Mouse (Mus musculus): ENCODE data around the gene Usp43. TPM values are rescaled to one million over a fixed set of nuclear protein-coding genes. Genes with fewer than 3 reads are reported as not detected.

Usp43 gene
- polyA plus RNA-seq, 1 experiment from 2014 or later, result 0.74 TPM

DNA sequence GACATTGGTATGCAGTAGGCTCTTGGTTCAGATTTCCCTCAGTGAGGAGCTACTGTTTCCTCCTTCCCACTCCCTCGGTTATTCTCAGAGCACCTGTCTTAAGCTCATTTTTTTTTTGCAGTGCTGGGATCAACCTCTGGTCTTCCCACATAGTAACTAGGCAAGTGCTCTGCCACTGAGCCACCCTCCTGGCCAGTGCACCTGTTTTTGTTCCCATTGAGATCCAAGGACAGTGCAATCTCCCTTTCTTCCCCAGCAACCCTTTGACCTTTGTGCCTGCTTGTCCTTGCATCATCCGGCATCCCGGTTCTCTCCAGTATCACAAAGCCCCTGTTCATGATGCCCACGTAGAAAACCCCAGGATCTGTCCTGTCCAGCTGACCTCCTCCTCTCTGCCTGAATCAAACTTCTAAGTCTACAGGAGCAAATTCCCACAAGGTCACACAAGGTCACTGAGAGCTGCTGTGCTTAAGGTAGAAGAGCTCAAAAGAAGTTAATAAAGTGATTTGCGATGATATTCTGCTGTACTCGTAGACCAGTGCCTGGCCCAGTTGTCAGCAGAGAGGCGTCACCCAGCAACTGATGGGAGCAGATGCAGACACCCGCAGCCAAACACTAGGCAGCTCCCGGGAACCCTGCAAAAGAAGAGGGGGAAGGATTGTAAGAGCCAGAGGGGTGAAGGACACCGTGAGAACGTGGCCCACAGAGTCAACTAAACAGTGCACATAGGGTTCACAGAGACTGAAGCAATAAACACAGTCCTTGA lies 114.9 kb downstream of the Usp43 start:
- H3K27me3 ChIP-seq (ENCODE audit: control insufficient read depth, insufficient read depth, low read length), result no peaks in the 10 kb centered on the region
- no peak overlapping the region for H3K4me3 ChIP-seq (ENCODE audit: low read depth, low read length)
- H3K4me2 ChIP-seq (ENCODE audit: low read depth), result no peak overlapping the region
- H3K4me1 ChIP-seq (ENCODE audit: control insufficient read depth, insufficient read depth, low read length), result no peaks in the 10 kb centered on the region
- H3K9me3 ChIP-seq (ENCODE audit: control insufficient read depth, low read length), result no peaks in the 10 kb centered on the region
- ATAC-seq (ENCODE audit: insufficient read depth, low FRiP score, low TSS enrichment) (no peak), DNase-seq (ENCODE audit: low spot score) (no peak)
- no peak overlapping the region for H3K27ac ChIP-seq (ENCODE audit: low read depth, low read length)
- WGBS, result 84% methylated on average over 11 of the region's 11 CpGs
- H3K9ac ChIP-seq (ENCODE audit: low read length), result no peak overlapping the region
- no peaks in the 10 kb centered on the region for H3K36me3 ChIP-seq (ENCODE audit: control insufficient read depth, insufficient read depth, low read length)

DNA sequence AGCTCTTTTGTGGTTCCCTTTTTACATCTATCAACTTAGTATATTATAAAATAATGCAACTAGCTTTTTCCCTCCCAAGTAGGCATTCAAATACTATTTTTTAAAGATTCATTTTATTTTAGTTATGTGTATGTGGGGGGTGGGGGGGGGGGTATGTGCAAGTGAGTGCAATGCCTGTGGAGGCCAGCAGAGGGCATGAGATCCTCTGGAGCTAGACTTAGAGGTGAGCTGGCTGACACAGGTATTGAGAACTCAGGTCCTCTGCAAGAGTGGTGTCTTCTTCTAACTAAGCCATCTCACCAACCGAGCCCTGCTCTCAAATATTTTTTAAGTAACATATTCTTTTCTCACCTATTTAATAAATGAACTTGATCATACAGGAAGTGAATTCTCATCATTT lies 116.4 kb downstream of the Usp43 start:
- Histone ChIP-seq H3K9me3 (ENCODE audit: control insufficient read depth, low read length) (no peaks in the 10 kb centered on the region), H3K27ac (ENCODE audit: low read depth, low read length) (no peak overlapping the region), H3K36me3 (ENCODE audit: control insufficient read depth, insufficient read depth, low read length) (no peaks in the 10 kb centered on the region), H3K27me3 (ENCODE audit: control insufficient read depth, insufficient read depth, low read length) (no peaks in the 10 kb centered on the region), H3K9ac (ENCODE audit: low read length) (no peak overlapping the region), H3K4me2 (ENCODE audit: low read depth) (no peak overlapping the region), H3K4me3 (ENCODE audit: low read depth, low read length) (no peak overlapping the region), H3K4me1 (ENCODE audit: control insufficient read depth, insufficient read depth, low read length) (no peaks in the 10 kb centered on the region)
- ATAC-seq (ENCODE audit: insufficient read depth, low FRiP score, low TSS enrichment) (no peak), DNase-seq (ENCODE audit: low spot score) (no peak)
- WGBS, result 94% methylated on average over 1 of the region's 1 CpGs

Other genes with a start within 250 kb of the Usp43 start
- gene Rcvrn, start 226.8 kb downstream of the Usp43 start, polyA plus RNA-seq (2014; fragmentation: Nextera tagmentation; extraction: Ambion mirVana), result not detected in 2 replicates
- gene Glp2r, start 151.0 kb downstream of the Usp43 start, polyA plus RNA-seq (2014; fragmentation: Nextera tagmentation; extraction: Ambion mirVana), result not detected in 2 replicates
- gene Gsg1l2, start 147.5 kb downstream of the Usp43 start, polyA plus RNA-seq (2014; fragmentation: Nextera tagmentation; extraction: Ambion mirVana), result not detected in 2 replicates
- gene Dhrs7c, start 124.0 kb downstream of the Usp43 start, polyA plus RNA-seq (2014; fragmentation: Nextera tagmentation; extraction: Ambion mirVana), result 1.5 and 2.8 TPM in 2 replicates
- 0.93 and 1.0 TPM in 2 replicates for gene Cfap52, start 43.5 kb upstream of the Usp43 start, polyA plus RNA-seq (2014; fragmentation: Nextera tagmentation; extraction: Ambion mirVana)
- 50.5 and 58.9 TPM in 2 replicates for gene Stx8, start 44.0 kb upstream of the Usp43 start, polyA plus RNA-seq (2014; fragmentation: Nextera tagmentation; extraction: Ambion mirVana)